Mouse (Mus musculus) induced T-regulatory cell, adult 2 months (primary cell): ENCODE data around the gene Cysrt1.

ENCODE experiments used
- DNase-seq: peaks from one replicate; pipeline ENCODE4 v3.0.0-alpha.2; 2012; ENCODE audit warnings: low read depth

Cysrt1 gene

DNA sequence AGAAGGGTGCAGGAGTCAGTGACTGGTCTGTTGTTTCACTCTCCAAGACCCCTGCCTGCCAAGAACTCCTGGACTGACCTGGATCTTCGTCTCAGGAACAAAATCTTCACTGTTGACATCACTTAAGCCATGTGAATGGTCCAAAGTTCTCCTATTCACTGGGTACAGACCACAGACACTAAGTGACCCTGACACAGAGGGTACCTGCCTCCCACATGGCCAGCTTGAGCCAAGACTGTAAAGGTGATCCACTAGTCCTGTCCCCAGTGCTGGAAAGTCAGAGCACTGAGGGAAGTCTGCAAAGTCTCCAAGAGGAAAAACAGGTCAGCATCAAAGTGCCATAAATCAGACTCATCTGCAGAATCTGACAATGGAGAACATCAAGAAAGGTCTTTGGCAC is 34.7 kb downstream of the Cysrt1 start:
- DNase-seq = no peak

DNA sequence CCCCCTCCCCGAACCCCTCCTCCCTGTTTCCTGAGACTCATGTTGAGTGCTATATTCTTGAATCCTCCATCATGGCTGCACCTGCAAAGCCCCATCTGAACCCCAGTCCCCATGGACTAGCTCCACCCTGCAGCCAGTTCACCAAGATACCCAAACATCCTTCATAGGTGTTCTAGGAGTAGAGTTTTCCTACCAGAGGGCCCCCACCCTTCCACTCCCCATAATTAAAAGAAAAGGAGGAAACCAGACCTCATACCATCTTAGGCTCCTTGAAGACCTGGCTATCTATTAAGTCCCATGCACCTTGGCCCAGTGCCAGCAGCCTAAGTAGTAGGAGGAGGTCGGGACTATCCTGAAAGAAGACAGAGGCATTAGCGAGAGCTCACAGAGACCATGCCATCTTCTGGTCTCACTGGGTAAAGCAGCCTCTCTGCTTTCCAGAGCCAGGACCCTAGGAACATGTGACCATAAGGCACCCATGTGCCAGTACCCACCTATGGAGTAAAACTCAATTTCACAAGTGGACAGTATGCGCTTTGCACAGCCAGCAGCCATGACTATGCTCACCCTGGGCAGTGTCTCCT is 38.5 kb downstream of the Cysrt1 start:
- peak; percentile 36 for DNase-seq

DNA sequence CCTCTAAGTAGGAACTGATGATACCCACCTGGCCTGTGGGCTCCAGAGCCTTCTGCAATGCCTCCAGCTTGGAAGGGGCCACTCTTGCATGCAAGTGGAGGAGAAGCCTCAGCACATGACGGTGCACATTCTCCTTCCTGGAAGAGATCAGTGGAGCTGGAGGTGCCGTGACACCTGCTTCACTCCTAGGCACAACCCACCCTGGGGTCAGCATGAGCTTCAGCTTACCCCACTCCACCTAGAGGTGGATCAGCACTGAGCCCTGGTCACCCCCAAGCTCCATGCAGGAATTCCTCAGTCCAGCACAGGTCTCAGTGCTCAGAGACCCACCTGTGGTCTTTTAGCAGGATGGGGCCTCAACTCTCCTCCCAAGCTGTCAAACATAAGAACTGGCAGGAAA is 41.6 kb downstream of the Cysrt1 start:
- no peak for DNase-seq

DNA sequence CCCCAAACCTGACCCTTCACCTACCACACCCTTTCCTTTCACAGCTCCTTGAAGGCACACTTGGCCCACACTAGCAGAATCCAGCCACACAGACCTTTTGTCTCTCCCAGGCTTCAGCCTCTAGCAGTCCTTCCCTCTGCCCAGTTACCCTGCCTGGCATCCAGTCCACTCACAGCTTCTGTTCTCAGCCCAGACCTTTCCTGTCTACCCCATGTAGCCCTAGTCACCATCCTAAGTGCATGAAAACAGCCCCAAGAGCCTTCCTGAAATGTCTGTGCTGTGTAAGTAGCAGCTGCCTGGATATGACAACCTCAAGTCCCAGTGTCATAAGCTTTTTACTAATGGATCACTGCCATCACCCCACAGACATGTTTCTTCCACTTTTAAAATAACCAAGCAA is 44.3 kb downstream of the Cysrt1 start:
- DNase-seq = no peak

DNA sequence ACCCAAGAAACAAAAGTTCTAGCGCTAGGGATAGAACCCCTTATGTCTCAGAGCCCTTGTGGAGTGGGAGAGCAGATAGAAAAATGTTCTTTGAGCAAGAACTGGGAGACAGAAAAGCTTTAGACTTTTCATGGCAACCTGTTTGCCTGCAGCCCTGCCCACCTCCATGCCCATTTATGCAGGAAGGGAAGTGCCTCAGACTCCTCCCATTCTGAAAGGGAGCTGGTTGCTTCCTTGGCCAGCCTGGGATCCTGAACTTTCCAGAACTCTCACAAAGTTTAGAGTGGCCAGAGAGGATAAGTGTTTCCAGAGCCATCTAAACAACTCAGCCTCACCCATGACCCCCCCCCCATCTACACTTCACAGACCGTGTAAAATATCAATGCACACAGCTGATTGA is 45.1 kb downstream of the Cysrt1 start:
- DNase-seq = no peak

DNA sequence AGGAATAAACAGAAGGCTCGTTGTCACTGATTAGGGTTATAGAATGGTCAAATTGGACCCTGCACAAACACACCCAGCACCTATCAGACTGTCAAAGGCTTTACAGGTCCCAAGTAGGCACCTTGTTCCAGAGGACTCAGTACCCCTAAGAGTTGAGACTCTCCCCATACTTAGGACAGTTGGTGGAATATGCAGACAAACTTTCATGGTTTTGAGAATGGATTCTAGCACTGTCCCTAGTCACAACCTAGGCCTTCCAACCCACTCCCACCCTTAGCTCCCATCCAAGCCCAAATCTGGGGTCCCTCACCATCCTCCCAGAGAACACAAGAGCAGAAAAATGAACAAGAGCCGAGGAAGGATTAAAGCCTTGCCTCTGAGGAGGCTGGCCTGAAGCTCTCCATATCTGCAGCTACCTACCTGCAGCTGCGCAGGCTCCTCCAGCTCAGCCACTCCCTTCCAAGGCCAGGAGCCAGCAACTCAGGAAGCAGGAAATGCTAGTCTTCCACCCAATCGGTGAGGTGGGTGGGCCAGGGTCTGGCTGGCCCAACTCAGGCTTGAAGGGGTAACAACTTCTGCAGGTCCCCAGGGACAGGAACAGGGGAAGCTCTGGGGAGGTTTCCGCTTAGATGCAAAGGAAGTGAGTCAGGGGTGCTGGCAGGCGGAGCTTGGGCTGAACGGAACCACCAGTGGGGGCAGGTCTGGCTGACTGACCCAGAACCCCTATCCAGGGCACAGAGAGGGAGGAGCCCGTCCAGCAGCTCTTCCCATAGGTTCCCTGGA is 45.9 kb downstream of the Cysrt1 start, which contains the start of gene Tor4a:
Gene Tor4a, minus strand, starts transcription at position 715 of the 783 bp plus-strand sequence.
- DNase-seq = peak; percentile 87

DNA sequence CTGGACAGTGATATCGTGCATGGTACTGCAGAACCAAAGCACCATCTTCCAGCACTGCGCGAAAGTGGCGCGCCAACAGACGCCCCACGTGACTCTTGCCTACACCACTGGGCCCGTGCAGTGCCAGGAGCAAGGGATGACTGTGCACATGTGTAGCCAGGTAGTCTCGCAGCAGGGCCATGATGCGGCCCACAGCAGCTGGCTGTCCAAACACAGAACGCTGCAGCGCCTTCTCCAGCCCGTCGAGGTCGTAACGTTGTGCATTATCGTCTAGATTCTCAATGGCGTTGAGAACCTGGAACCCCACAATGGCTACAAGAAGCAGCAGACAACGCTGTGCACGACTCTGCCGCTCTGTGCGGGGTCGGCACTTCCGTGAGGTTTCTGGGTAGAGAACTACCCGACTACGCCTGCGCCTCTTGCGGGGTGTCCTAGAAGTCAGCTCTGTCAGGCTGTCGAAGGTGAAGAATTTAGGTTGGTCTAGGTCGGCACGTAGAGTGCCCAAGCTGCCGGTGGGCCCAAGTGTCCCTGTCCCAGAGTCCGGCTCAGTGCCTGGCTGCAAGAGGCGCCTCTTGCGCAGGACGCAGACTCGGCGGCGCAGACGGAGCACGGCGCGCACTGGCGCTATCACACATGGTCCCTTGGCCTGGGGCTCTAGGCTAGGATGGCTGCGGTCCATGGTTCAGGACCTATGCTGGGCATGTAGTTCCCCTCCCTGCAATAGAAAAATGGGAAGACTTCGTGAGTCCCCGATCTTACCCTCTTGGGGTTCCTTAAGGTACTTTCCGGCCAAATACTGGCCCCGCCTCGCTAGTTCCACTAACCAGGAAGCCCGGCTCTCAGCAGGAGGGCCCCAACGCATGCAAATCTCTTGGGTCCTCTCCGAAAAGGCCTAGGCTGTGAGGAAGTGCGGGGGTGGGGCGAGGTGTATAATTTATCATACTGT is 46.8 kb downstream of the Cysrt1 start:
- peak; percentile 90 for DNase-seq

DNA sequence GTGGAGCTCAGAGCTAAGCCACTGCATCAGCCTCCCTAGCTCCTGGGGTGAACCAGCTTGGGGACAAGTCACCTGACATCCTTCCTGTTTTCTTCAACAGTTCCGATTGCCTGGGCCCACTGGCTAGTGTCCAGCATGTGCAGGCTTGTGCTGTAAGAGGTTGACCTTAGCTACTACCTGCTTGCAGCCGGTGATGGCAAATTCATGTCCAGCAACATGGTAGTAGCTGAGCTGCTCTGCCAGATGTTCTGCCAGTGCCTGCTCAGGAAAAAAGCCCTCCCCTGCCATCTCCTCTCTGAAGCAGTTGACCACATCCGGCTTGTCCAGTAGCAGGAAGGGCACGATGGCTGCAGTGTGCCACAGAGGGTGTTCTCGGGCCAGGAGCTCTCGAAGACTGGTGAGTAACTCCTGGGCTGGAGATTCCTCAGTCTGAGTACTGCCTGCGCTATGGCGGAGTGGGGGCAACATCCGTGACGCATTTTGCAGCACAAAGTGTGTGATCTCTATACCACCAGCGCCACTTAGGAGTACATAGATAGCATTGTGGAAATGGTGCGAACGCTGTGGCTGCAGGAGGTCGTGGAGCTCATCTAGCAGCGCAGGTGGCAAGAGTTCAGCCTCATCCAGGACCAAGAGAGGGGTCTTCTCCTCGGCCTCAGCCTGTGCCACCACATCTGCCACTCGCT is 47.6 kb downstream of the Cysrt1 start:
- peak; percentile 67 for DNase-seq

DNA sequence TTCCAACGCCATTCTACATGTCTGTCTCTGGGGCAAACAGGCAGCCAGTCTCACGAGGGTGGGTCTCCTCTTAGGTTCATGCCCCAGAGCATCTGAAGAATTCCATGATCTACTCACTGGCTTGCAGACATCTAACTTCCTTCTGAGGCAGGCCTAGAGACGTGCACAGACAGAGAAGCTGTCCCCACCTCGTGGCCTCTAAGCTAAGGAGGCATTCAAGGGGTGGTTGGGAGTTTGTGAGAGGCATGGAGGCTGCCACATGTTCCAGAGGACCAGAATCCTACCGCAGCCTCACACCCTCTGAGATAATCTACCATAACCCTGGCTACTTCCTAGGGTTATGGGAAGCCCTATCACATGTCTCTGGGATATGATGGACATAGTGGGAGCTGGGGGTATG is 48.2 kb downstream of the Cysrt1 start:
- DNase-seq = no peak

DNA sequence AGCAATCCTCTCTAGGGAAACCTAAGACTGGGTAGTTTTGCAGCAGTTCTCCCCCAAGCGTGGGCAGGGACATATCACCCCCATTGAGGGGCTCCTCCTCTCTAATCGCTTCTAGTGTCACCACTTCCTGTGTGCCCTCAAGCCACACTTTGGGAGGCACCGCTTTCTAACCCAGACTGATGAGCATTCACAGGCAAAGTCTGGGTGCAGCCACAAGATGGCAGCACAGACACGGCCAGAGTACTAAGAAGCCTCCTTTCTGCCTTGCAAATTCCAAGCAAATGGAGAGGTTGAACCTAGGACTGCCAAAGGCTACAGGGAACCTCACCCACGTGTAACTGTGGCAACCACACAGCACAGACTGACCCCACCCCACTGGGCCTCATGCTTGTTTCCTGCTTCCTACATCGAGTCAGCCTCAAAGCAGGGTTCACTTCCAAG is 48.9 kb downstream of the Cysrt1 start:
- peak; percentile 94 for DNase-seq
